Mouse (Mus musculus) MEL (cell line): ENCODE measurements around the gene Nudt17.

Source experiments
- CTCF ChIP-seq, 3 experiments: IDR thresholded peaks in 2 of 3; conservative IDR thresholded peaks in 1 of 3; 2 replicates each; pipeline ENCODE4 v1.5.1; 2011 to 2012; ENCODE audit warnings: low read length in 3 of 3, low read depth in 2 of 3, mild to moderate bottlenecking in 2 of 3, improper control_type of control experiment in 1 of 3, inconsistent platforms in 1 of 3, mixed read lengths in 1 of 3, moderate library complexity in 1 of 3; ENCODE audit not compliant: control insufficient read depth in 1 of 3, insufficient read depth in 1 of 3, poor library complexity in 1 of 3, severe bottlenecking in 1 of 3
- ELF1 ChIP-seq: IDR thresholded peaks from 2 replicates; pipeline ENCODE4 v1.6.1; 2014; ENCODE audit warnings: low read depth, mild to moderate bottlenecking, inconsistent platforms, low read length, improper control_type of control experiment, moderate library complexity
- MAFK ChIP-seq: IDR thresholded peaks from 2 replicates; pipeline ENCODE4 v1.6.1; 2011; ENCODE audit warnings: low read depth, mild to moderate bottlenecking, low read length, improper control_type of control experiment, borderline replicate concordance
- MAX ChIP-seq: IDR thresholded peaks from 2 replicates; pipeline ENCODE4 v1.6.1; 2011; ENCODE audit warnings: low read length, improper control_type of control experiment
- MXI1 ChIP-seq: IDR thresholded peaks from 2 replicates; pipeline ENCODE4 v1.6.1; 2011; ENCODE audit warnings: mild to moderate bottlenecking, low read depth, low read length, improper control_type of control experiment
- POLR2A ChIP-seq, 2 experiments: IDR thresholded peaks; 2 replicates each; pipeline ENCODE4 v1.6.1; 2011 to 2012; ENCODE audit warnings: low read length in 2 of 2, mild to moderate bottlenecking in 2 of 2, control low read depth in 1 of 2, improper control_type of control experiment in 1 of 2, low read depth in 1 of 2, moderate library complexity in 1 of 2; ENCODE audit not compliant: control insufficient read depth in 1 of 2, insufficient read depth in 1 of 2, poor library complexity in 1 of 2
- POLR2AphosphoS5 ChIP-seq: IDR thresholded peaks from 2 replicates; pipeline ENCODE4 v1.6.1; 2012; ENCODE audit warnings: low read depth, borderline replicate concordance, mild to moderate bottlenecking, inconsistent platforms, low read length, moderate library complexity, mixed read lengths
- USF1 ChIP-seq: IDR thresholded peaks from 2 replicates; pipeline ENCODE4 v1.6.1; 2014; ENCODE audit warnings: low read depth, mild to moderate bottlenecking, inconsistent platforms, low read length, improper control_type of control experiment, moderate library complexity
- ZNF384 ChIP-seq: IDR thresholded peaks from 2 replicates; pipeline ENCODE4 v1.6.1; 2012; ENCODE audit warnings: low read depth, mild to moderate bottlenecking, inconsistent platforms, low read length, improper control_type of control experiment

DNA sequence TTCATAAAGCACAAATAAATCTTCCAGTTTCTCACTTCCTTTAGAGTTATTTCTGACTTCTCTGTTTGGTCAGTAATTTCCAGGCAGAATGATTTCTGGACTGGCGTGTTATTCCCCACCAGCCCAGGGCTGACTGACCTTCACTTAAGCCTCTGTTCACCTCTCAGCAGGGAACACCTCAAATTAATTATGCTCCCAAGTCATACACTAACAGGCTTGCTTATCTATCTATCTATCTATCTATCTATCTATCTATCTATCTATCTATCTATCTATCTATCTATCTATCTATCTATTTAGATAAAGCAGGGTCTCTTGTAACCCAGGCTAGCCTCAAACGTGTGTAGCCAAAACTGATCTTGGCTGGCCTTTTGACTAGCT is 312 bp upstream of the Nudt17 start:
- no peak for TF ChIP-seq ELF1
- no peak; a peak in 1 of 6 replicates for TF ChIP-seq CTCF (IDR thresholded peaks at IDR 0.05 in 2 of 3, conservative IDR thresholded peaks at IDR 0.05 in 1 of 3; ENCODE audit: control insufficient read depth in 1 of 3, insufficient read depth in 1 of 3, low read depth in 2 of 3, low read length in 3 of 3, poor library complexity in 1 of 3, severe bottlenecking in 1 of 3)
- no peak for TF ChIP-seq MXI1
- TF ChIP-seq POLR2A (IDR thresholded peaks at IDR 0.05; ENCODE audit: control insufficient read depth in 1 of 2, insufficient read depth in 1 of 2, low read depth in 1 of 2, low read length in 2 of 2, poor library complexity in 1 of 2) = no peak
- no peak for TF ChIP-seq POLR2AphosphoS5
- TF ChIP-seq MAX = no peak
- TF ChIP-seq USF1 = no peak
- TF ChIP-seq MAFK = no peak
- TF ChIP-seq ZNF384 = no peak
